Comparison of ENCODE assay signal across 8 mouse cellular contexts in genomic region chr2:163534958-163535524, GRCm38 (mm10). TPM values are rescaled to one million over a fixed set of nuclear protein-coding genes. Genes with fewer than 3 reads are reported as not detected.
A peak's percentile ranks its signal among the peaks of the same experiment; 100 is the strongest.
DNase-seq lines count a peak whose midpoint lies in the region; ATAC-seq and TF ChIP-seq lines count a peak whose summit lies in the region.

No protein-coding gene starts in this region.

- no peaks in the 10 kb centered on the region for H3K9me3 ChIP-seq in MEL (replicated peaks; ENCODE audit: insufficient read depth, low read length)
- no peaks in the 10 kb centered on the region for H3K9me3 ChIP-seq in forebrain, postnatal 0 days (ENCODE audit: low read length)
- no peaks in the 10 kb centered on the region for H3K9me3 ChIP-seq in lung, embryonic 14.5 days (ENCODE audit: low read depth, low read length)

- WGBS in forebrain, postnatal 0 days: 10% methylated on average over 22 of the region's 22 CpGs
- WGBS in lung, embryonic 14.5 days: 6% methylated on average over 22 of the region's 22 CpGs

- TF ChIP-seq EP300 in MEL (IDR thresholded peaks at IDR 0.05; ENCODE audit: low read depth in 1 of 2, low read length in 2 of 2): no peak

- H3K4me1 ChIP-seq in MEL (ENCODE audit: control insufficient read depth in 1 of 2, insufficient read depth in 2 of 2, low read length in 2 of 2): peaks cover 5 to 11% of the 10 kb centered on the region in 2 experiments; a peak in 3 of 4 replicates
- no peaks in the 10 kb centered on the region for H3K4me1 ChIP-seq in forebrain, postnatal 0 days (ENCODE audit: insufficient read depth)
- no peaks in the 10 kb centered on the region for H3K4me1 ChIP-seq in lung, embryonic 14.5 days (ENCODE audit: insufficient read depth)

- peak overlapping the region; percentile 64 for H3K9ac ChIP-seq in MEL (ENCODE audit: control insufficient read depth, low read depth, low read length, poor library complexity, severe bottlenecking)
- H3K9ac ChIP-seq in forebrain, postnatal 0 days: peak overlapping the region; percentile 34; the same call in 1 of the 2 replicates
- H3K9ac ChIP-seq in lung, embryonic 14.5 days: peak overlapping the region; percentile 32; the same call in 1 of the 2 replicates

- no peaks in the 10 kb centered on the region for H3K79me2 ChIP-seq in MEL (ENCODE audit: control insufficient read depth, insufficient read depth, low read length, poor library complexity)

- TF ChIP-seq CTCF in MEL (IDR thresholded peaks at IDR 0.05 in 2 of 3, conservative IDR thresholded peaks at IDR 0.05 in 1 of 3; ENCODE audit: control insufficient read depth in 1 of 3, insufficient read depth in 1 of 3, low read depth in 2 of 3, low read length in 3 of 3, poor library complexity in 1 of 3, severe bottlenecking in 1 of 3): peak; percentile 91 to 97 (median 95)
- TF ChIP-seq CTCF in forebrain, postnatal 0 days (IDR thresholded peaks at IDR 0.05; ENCODE audit: low read depth): peak; percentile 98
- peak; percentile 97 for TF ChIP-seq CTCF in lung, embryonic 14.5 days (IDR thresholded peaks at IDR 0.05; ENCODE audit: low read depth)

- H3K4me3 ChIP-seq in MEL (ENCODE audit: control insufficient read depth in 1 of 2, insufficient read depth in 1 of 2, low read depth in 2 of 2, low read length in 2 of 2): peak overlapping the region; percentile 60 to 63
- peak overlapping the region; percentile 30 for H3K4me3 ChIP-seq in forebrain, postnatal 0 days (ENCODE audit: low read depth, low read length)
- H3K4me3 ChIP-seq in lung, embryonic 14.5 days (ENCODE audit: low read depth, low read length): peak overlapping the region; percentile 19

- peak overlapping the region; percentile 17; the same call in 1 of the 2 replicates for H3K27ac ChIP-seq in MEL (ENCODE audit: control insufficient read depth, low read depth, low read length)
- no peak overlapping the region for H3K27ac ChIP-seq in forebrain, postnatal 0 days (ENCODE audit: low read depth, low read length)
- no peak overlapping the region for H3K27ac ChIP-seq in lung, embryonic 14.5 days (ENCODE audit: low read depth)

- H3K36me3 ChIP-seq in MEL (ENCODE audit: control insufficient read depth in 1 of 2, insufficient read depth in 2 of 2, low read length in 2 of 2): peaks cover 0 to 5% of the 10 kb centered on the region in 2 experiments; a peak in 2 of 4 replicates
- H3K36me3 ChIP-seq in forebrain, postnatal 0 days (ENCODE audit: insufficient read depth): no peaks in the 10 kb centered on the region
- no peaks in the 10 kb centered on the region for H3K36me3 ChIP-seq in lung, embryonic 14.5 days (ENCODE audit: insufficient read depth)

- peak; percentile 71 for TF ChIP-seq RAD21 in MEL (IDR thresholded peaks at IDR 0.05; ENCODE audit: low read depth, low read length)

- peak; percentile 96 for DNase-seq in MEL (ENCODE audit: low read depth, low spot score)
- DNase-seq in cerebellum, adult 18-20 months: peak; percentile 86 to 91
- peak; percentile 94 for DNase-seq in forebrain, postnatal 0 days
- peak; percentile 93 for DNase-seq in heart, postnatal 4 days
- DNase-seq in layer of hippocampus, adult 8-10 months (ENCODE audit: low spot score in 2 of 2): peak; percentile 79 to 94
- peak; percentile 97 for DNase-seq in lung, embryonic 14.5 days
- DNase-seq in testis, postnatal 14 days (ENCODE audit: low spot score): peak; percentile 84

- no peaks in the 10 kb centered on the region; a peak in 1 of 4 replicates for H3K27me3 ChIP-seq in MEL (ENCODE audit: control insufficient read depth in 1 of 2, insufficient read depth in 2 of 2, low read length in 2 of 2)
- no peaks in the 10 kb centered on the region for H3K27me3 ChIP-seq in forebrain, postnatal 0 days (ENCODE audit: insufficient read depth, low read length)
- H3K27me3 ChIP-seq in lung, embryonic 14.5 days (ENCODE audit: insufficient read depth, low read length): no peaks in the 10 kb centered on the region

- peak in 1 of 2 experiments; percentile 32; a peak in 1 of 4 replicates for TF ChIP-seq POLR2A in MEL (IDR thresholded peaks at IDR 0.05; ENCODE audit: control insufficient read depth in 1 of 2, insufficient read depth in 1 of 2, low read depth in 1 of 2, low read length in 2 of 2, poor library complexity in 1 of 2)

- H3K4me2 ChIP-seq in forebrain, postnatal 0 days (ENCODE audit: low read depth): peak overlapping the region; percentile 63
- peak overlapping the region; percentile 63 for H3K4me2 ChIP-seq in lung, embryonic 14.5 days

- peak; percentile 97 for ATAC-seq in forebrain, postnatal 0 days
- ATAC-seq in lung, embryonic 14.5 days (ENCODE audit: insufficient read depth): peak; percentile 77
- ATAC-seq in neutrophil, adult 5-6 weeks (ENCODE audit: extremely low read depth, insufficient number of reproducible peaks, low FRiP score, poor library complexity, severe bottlenecking): peak; percentile 75

TF ChIP-seq in MEL, 35 proteins besides CTCF, POLR2A, EP300 and RAD21 (continues in another document):
- TF ChIP-seq USF2 (IDR thresholded peaks at IDR 0.05; ENCODE audit: borderline replicate concordance in 1 of 2, insufficient read depth in 1 of 2, low read depth in 1 of 2, low read length in 2 of 2): no peak
- no peak for TF ChIP-seq CHD1 (IDR thresholded peaks at IDR 0.05; ENCODE audit: low read depth, low read length)
- TF ChIP-seq SIN3A (IDR thresholded peaks at IDR 0.05; ENCODE audit: low read length): peak; percentile 37; the same call in 1 of the 2 replicates
- peak; percentile 50 for TF ChIP-seq TCF12 (IDR thresholded peaks at IDR 0.05; ENCODE audit: low read depth, low read length)
- no peak for TF ChIP-seq KAT2A (conservative IDR thresholded peaks at IDR 0.05; ENCODE audit: low read depth, low read length)
- no peak for TF ChIP-seq ZKSCAN1 (IDR thresholded peaks at IDR 0.05; ENCODE audit: low read depth, low read length)
- peak; percentile 83; the same call in 1 of the 2 replicates for TF ChIP-seq MAZ (IDR thresholded peaks at IDR 0.05; ENCODE audit: low read depth, low read length)
- no peak for TF ChIP-seq CHD2 (IDR thresholded peaks at IDR 0.05; ENCODE audit: low read length)
- TF ChIP-seq HCFC1 (IDR thresholded peaks at IDR 0.05; ENCODE audit: low read depth, low read length): 0 out of 2 replicates have a peak, but pooled peaks have one; percentile 35
- 0 out of 2 replicates have a peak, but pooled peaks have one; percentile 39 for TF ChIP-seq E2F4 (IDR thresholded peaks at IDR 0.05; ENCODE audit: borderline replicate concordance, low read depth, low read length)
- TF ChIP-seq POLR2AphosphoS5 (IDR thresholded peaks at IDR 0.05; ENCODE audit: borderline replicate concordance, low read depth, low read length): no peak
- no peak for TF ChIP-seq POLR2AphosphoS2 (IDR thresholded peaks at IDR 0.05; ENCODE audit: low read length)
- 0 out of 2 replicates have a peak, but pooled peaks have one; percentile 6 for TF ChIP-seq NRF1 (IDR thresholded peaks at IDR 0.05; ENCODE audit: insufficient read depth, low read depth, low read length, poor library complexity, severe bottlenecking)
- peak; percentile 77 for TF ChIP-seq SMC3 (IDR thresholded peaks at IDR 0.05; ENCODE audit: low read depth, low read length)
- TF ChIP-seq USF1 (IDR thresholded peaks at IDR 0.05; ENCODE audit: low read depth, low read length): no peak
- TF ChIP-seq ETS1 (IDR thresholded peaks at IDR 0.05; ENCODE audit: low read depth, low read length): no peak
- TF ChIP-seq ZC3H11A (IDR thresholded peaks at IDR 0.05; ENCODE audit: low read depth, low read length): peak; percentile 61
- TF ChIP-seq ELF1 (IDR thresholded peaks at IDR 0.05; ENCODE audit: low read depth, low read length): no peak
- peak; percentile 44; the same call in 1 of the 2 replicates for TF ChIP-seq NELFE (IDR thresholded peaks at IDR 0.05; ENCODE audit: low read depth, low read length)
- peak; percentile 59; the same call in 1 of the 2 replicates for TF ChIP-seq MAX (IDR thresholded peaks at IDR 0.05; ENCODE audit: low read length)
- TF ChIP-seq MXI1 (IDR thresholded peaks at IDR 0.05; ENCODE audit: low read depth, low read length): peak; percentile 74
- peak; percentile 50; the same call in 1 of the 2 replicates for TF ChIP-seq MYC (IDR thresholded peaks at IDR 0.05; ENCODE audit: low read depth, low read length)
- TF ChIP-seq MEF2A (IDR thresholded peaks at IDR 0.05; ENCODE audit: extremely low read depth, insufficient replicate concordance, low read depth, low read length, poor library complexity, severe bottlenecking): no peak
- peak; percentile 78 for TF ChIP-seq ZNF384 (IDR thresholded peaks at IDR 0.05; ENCODE audit: low read depth, low read length)
- no peak for TF ChIP-seq ZMIZ1 (IDR thresholded peaks at IDR 0.05; ENCODE audit: low read depth, low read length)
- no peak; the same call in 1 of the 2 replicates for TF ChIP-seq TBP (IDR thresholded peaks at IDR 0.05; ENCODE audit: low read depth, low read length)
- no peak for TF ChIP-seq GABPA (IDR thresholded peaks at IDR 0.05; ENCODE audit: low read depth, low read length)
- no peak for TF ChIP-seq MYB (IDR thresholded peaks at IDR 0.05; ENCODE audit: low read depth, low read length)
- no peak for TF ChIP-seq GATA1 (IDR thresholded peaks at IDR 0.05; ENCODE audit: low read depth, low read length)

RNA-seq across cellular contexts. Expression of gene Hnf4a, which starts 28.4 kb away (rescaled TPM):
- total RNA-seq in MEL (2012; rRNA removed): 0.29 and 0.39 TPM in 2 replicates
- 1 to 10 TPM in 1 of 2 experiments, not detected in 1; 1.1 TPM for polyA plus RNA-seq in MEL (2012; ENCODE audit: insufficient read depth in 1 of 2, insufficient read length in 2 of 2, low read depth in 1 of 2, low replicate concordance in 2 of 2, missing spikeins in 1 of 2)
- not detected in 2 replicates for total RNA-seq in forebrain, postnatal 0 days (2014; rRNA removed)
- not detected in 2 replicates for polyA plus RNA-seq in forebrain, postnatal 0 days (2015; fragmentation: Nextera tagmentation; extraction: Ambion mirVana)
- not detected for total RNA-seq in heart, postnatal 4 days (2021)
- not detected for total RNA-seq in layer of hippocampus, adult 8-10 months (2022)
- 0.11 TPM in 1 of 2 replicates, not detected in the other for polyA plus RNA-seq in lung, embryonic 14.5 days (2014; fragmentation: Nextera tagmentation; extraction: Ambion mirVana)
- total RNA-seq in neutrophil, adult 5-6 weeks (2017): not detected in 2 replicates

RNA-seq across cellular contexts. Expression of gene R3hdml, which starts 42.9 kb away (rescaled TPM):
- total RNA-seq in MEL (2012; rRNA removed): not detected in 2 replicates
- not detected for polyA plus RNA-seq in MEL (2012; ENCODE audit: insufficient read depth in 1 of 2, insufficient read length in 2 of 2, low read depth in 1 of 2, low replicate concordance in 2 of 2, missing spikeins in 1 of 2)
- 0.85 and 1.1 TPM in 2 replicates for total RNA-seq in forebrain, postnatal 0 days (2014; rRNA removed)
- polyA plus RNA-seq in forebrain, postnatal 0 days (2015; fragmentation: Nextera tagmentation; extraction: Ambion mirVana): 0.56 and 0.60 TPM in 2 replicates
- total RNA-seq in heart, postnatal 4 days (2021): not detected
- not detected for total RNA-seq in layer of hippocampus, adult 8-10 months (2022)
- polyA plus RNA-seq in lung, embryonic 14.5 days (2014; fragmentation: Nextera tagmentation; extraction: Ambion mirVana): not detected in 2 replicates
- total RNA-seq in neutrophil, adult 5-6 weeks (2017): not detected in 2 replicates
